Mouse (Mus musculus): ENCODE results near the gene Porcn. TPM values are rescaled to one million over a fixed set of nuclear protein-coding genes. Genes with fewer than 3 reads are reported as not detected.

The Porcn gene
- polyA plus RNA-seq, 1 experiment from 2014 or later, result 20.4 TPM

GRCm38 (mm10) chrX:8211490-8212207, 5.3 kb upstream of the Porcn start:
- DNase-seq (ENCODE audit: low spot score) (no peak), ATAC-seq (ENCODE audit: low FRiP score) (no peak)
- no peak overlapping the region for H3K4me3 ChIP-seq (ENCODE audit: low read depth, low read length)
- no peak overlapping the region for H3K4me2 ChIP-seq (replicated peaks; ENCODE audit: low read depth, low read length)
- no peak overlapping the region for H3K9ac ChIP-seq (ENCODE audit: low read depth, low read length)
- H3K36me3 ChIP-seq (ENCODE audit: control insufficient read depth, insufficient read depth, low read length), result no peaks in the 10 kb centered on the region
- no peak overlapping the region for H3K27ac ChIP-seq (ENCODE audit: low read depth, low read length)
- WGBS, result 84% methylated on average over 7 of the region's 7 CpGs
- H3K4me1 ChIP-seq (replicated peaks; ENCODE audit: control insufficient read depth, insufficient read depth, low read length), result no peaks in the 10 kb centered on the region
- H3K27me3 ChIP-seq (ENCODE audit: control insufficient read depth, insufficient read depth, low read length), result no peaks in the 10 kb centered on the region
- H3K9me3 ChIP-seq (ENCODE audit: control insufficient read depth, low read length), result no peaks in the 10 kb centered on the region

- DNase-seq (ENCODE audit: low spot score) (no peak), ATAC-seq (ENCODE audit: low FRiP score) (no peak)
- Histone ChIP-seq H3K9ac (ENCODE audit: low read depth, low read length) (no peak overlapping the region), H3K36me3 (ENCODE audit: control insufficient read depth, insufficient read depth, low read length) (no peaks in the 10 kb centered on the region), H3K4me1 (replicated peaks; ENCODE audit: control insufficient read depth, insufficient read depth, low read length) (no peaks in the 10 kb centered on the region), H3K4me3 (ENCODE audit: low read depth, low read length) (no peak overlapping the region), H3K27ac (ENCODE audit: low read depth, low read length) (no peak overlapping the region), H3K27me3 (ENCODE audit: control insufficient read depth, insufficient read depth, low read length) (no peaks in the 10 kb centered on the region), H3K9me3 (ENCODE audit: control insufficient read depth, low read length) (no peaks in the 10 kb centered on the region), H3K4me2 (replicated peaks; ENCODE audit: low read depth, low read length) (no peak overlapping the region)
- 74% methylated on average over 2 of the region's 2 CpGs for WGBS
Observed at GRCm38 (mm10) chrX:8209720-8210119, 3.4 kb upstream of the Porcn start.

GRCm38 (mm10) chrX:8207224-8207623, 899 bp upstream of the Porcn start:
- no peaks in the 10 kb centered on the region for H3K4me1 ChIP-seq (replicated peaks; ENCODE audit: control insufficient read depth, insufficient read depth, low read length)
- 27% methylated on average over 4 of the region's 4 CpGs for WGBS
- ATAC-seq (ENCODE audit: low FRiP score), result no peak
- H3K27me3 ChIP-seq (ENCODE audit: control insufficient read depth, insufficient read depth, low read length), result no peaks in the 10 kb centered on the region
- no peak overlapping the region for H3K27ac ChIP-seq (ENCODE audit: low read depth, low read length)
- no peaks in the 10 kb centered on the region for H3K36me3 ChIP-seq (ENCODE audit: control insufficient read depth, insufficient read depth, low read length)
- H3K9ac ChIP-seq (ENCODE audit: low read depth, low read length), result no peak overlapping the region
- no peak overlapping the region for H3K4me2 ChIP-seq (replicated peaks; ENCODE audit: low read depth, low read length)
- no peak for DNase-seq (ENCODE audit: low spot score)
- no peaks in the 10 kb centered on the region for H3K9me3 ChIP-seq (ENCODE audit: control insufficient read depth, low read length)
- H3K4me3 ChIP-seq (ENCODE audit: low read depth, low read length), result no peak overlapping the region

GRCm38 (mm10) chrX:8206694-8207197, 421 bp upstream of the Porcn start:
- Histone ChIP-seq H3K27me3 (ENCODE audit: control insufficient read depth, insufficient read depth, low read length) (no peaks in the 10 kb centered on the region), H3K9me3 (ENCODE audit: control insufficient read depth, low read length) (no peaks in the 10 kb centered on the region), H3K9ac (ENCODE audit: low read depth, low read length) (no peak overlapping the region), H3K27ac (ENCODE audit: low read depth, low read length) (no peak overlapping the region), H3K4me1 (replicated peaks; ENCODE audit: control insufficient read depth, insufficient read depth, low read length) (no peaks in the 10 kb centered on the region), H3K4me3 (ENCODE audit: low read depth, low read length) (peak overlapping the region; percentile 34), H3K36me3 (ENCODE audit: control insufficient read depth, insufficient read depth, low read length) (no peaks in the 10 kb centered on the region), H3K4me2 (replicated peaks; ENCODE audit: low read depth, low read length) (peak overlapping the region; percentile 46)
- DNase-seq (ENCODE audit: low spot score) (no peak), ATAC-seq (ENCODE audit: low FRiP score) (peak; percentile 39)
- 21% methylated on average over 11 of the region's 11 CpGs for WGBS

GRCm38 (mm10) chrX:8205551-8205950, 774 bp downstream of the Porcn start:
- ATAC-seq (ENCODE audit: low FRiP score) (no peak), DNase-seq (ENCODE audit: low spot score) (no peak)
- Histone ChIP-seq H3K27ac (ENCODE audit: low read depth, low read length) (no peak overlapping the region), H3K36me3 (ENCODE audit: control insufficient read depth, insufficient read depth, low read length) (no peaks in the 10 kb centered on the region), H3K9ac (ENCODE audit: low read depth, low read length) (peak overlapping the region; percentile 54; the same call in 1 of the 2 replicates), H3K27me3 (ENCODE audit: control insufficient read depth, insufficient read depth, low read length) (no peaks in the 10 kb centered on the region), H3K4me2 (replicated peaks; ENCODE audit: low read depth, low read length) (peak overlapping the region; percentile 46), H3K4me1 (replicated peaks; ENCODE audit: control insufficient read depth, insufficient read depth, low read length) (no peaks in the 10 kb centered on the region), H3K4me3 (ENCODE audit: low read depth, low read length) (peak overlapping the region; percentile 34), H3K9me3 (ENCODE audit: control insufficient read depth, low read length) (no peaks in the 10 kb centered on the region)
- WGBS, result 35% methylated on average over 7 of the region's 7 CpGs

- ATAC-seq (ENCODE audit: low FRiP score), result no peak
- Histone ChIP-seq H3K4me3 (ENCODE audit: low read depth, low read length) (no peak overlapping the region), H3K4me2 (replicated peaks; ENCODE audit: low read depth, low read length) (peak overlapping the region; percentile 46; the same call in 1 of the 2 replicates)
Observed at GRCm38 (mm10) chrX:8205088-8205487, 1.2 kb downstream of the Porcn start.

GRCm38 (mm10) chrX:8204076-8204475, 2.2 kb downstream of the Porcn start:
- 86% methylated on average over 10 of the region's 10 CpGs for WGBS
- Histone ChIP-seq H3K9me3 (ENCODE audit: control insufficient read depth, low read length) (no peaks in the 10 kb centered on the region), H3K27me3 (ENCODE audit: control insufficient read depth, insufficient read depth, low read length) (no peaks in the 10 kb centered on the region), H3K4me1 (replicated peaks; ENCODE audit: control insufficient read depth, insufficient read depth, low read length) (no peaks in the 10 kb centered on the region), H3K9ac (ENCODE audit: low read depth, low read length) (no peak overlapping the region), H3K36me3 (ENCODE audit: control insufficient read depth, insufficient read depth, low read length) (no peaks in the 10 kb centered on the region), H3K4me3 (ENCODE audit: low read depth, low read length) (no peak overlapping the region), H3K4me2 (replicated peaks; ENCODE audit: low read depth, low read length) (no peak overlapping the region), H3K27ac (ENCODE audit: low read depth, low read length) (no peak overlapping the region)
- DNase-seq (ENCODE audit: low spot score) (no peak), ATAC-seq (ENCODE audit: low FRiP score) (no peak)

More at GRCm38 (mm10) chrX:8205088-8205487, 1.2 kb downstream of the Porcn start:
- no peak overlapping the region for H3K9ac ChIP-seq (ENCODE audit: low read depth, low read length)
- 82% methylated on average over 4 of the region's 4 CpGs for WGBS
- no peaks in the 10 kb centered on the region for H3K36me3 ChIP-seq (ENCODE audit: control insufficient read depth, insufficient read depth, low read length)
- H3K27ac ChIP-seq (ENCODE audit: low read depth, low read length), result no peak overlapping the region
- H3K9me3 ChIP-seq (ENCODE audit: control insufficient read depth, low read length), result no peaks in the 10 kb centered on the region
- no peak for DNase-seq (ENCODE audit: low spot score)
- H3K27me3 ChIP-seq (ENCODE audit: control insufficient read depth, insufficient read depth, low read length), result no peaks in the 10 kb centered on the region
- no peaks in the 10 kb centered on the region for H3K4me1 ChIP-seq (replicated peaks; ENCODE audit: control insufficient read depth, insufficient read depth, low read length)

GRCm38 (mm10) chrX:8203105-8203504, 3.2 kb downstream of the Porcn start:
- Histone ChIP-seq H3K27me3 (ENCODE audit: control insufficient read depth, insufficient read depth, low read length) (no peaks in the 10 kb centered on the region), H3K9ac (ENCODE audit: low read depth, low read length) (no peak overlapping the region), H3K4me2 (replicated peaks; ENCODE audit: low read depth, low read length) (no peak overlapping the region), H3K4me1 (replicated peaks; ENCODE audit: control insufficient read depth, insufficient read depth, low read length) (no peaks in the 10 kb centered on the region), H3K27ac (ENCODE audit: low read depth, low read length) (no peak overlapping the region), H3K36me3 (ENCODE audit: control insufficient read depth, insufficient read depth, low read length) (no peaks in the 10 kb centered on the region), H3K4me3 (ENCODE audit: low read depth, low read length) (no peak overlapping the region), H3K9me3 (ENCODE audit: control insufficient read depth, low read length) (no peaks in the 10 kb centered on the region)
- ATAC-seq (ENCODE audit: low FRiP score), result no peak
- 90% methylated on average over 14 of the region's 14 CpGs for WGBS
- no peak for DNase-seq (ENCODE audit: low spot score)

- WGBS, result 22% methylated on average over 10 of the region's 10 CpGs
- DNase-seq (ENCODE audit: low spot score), result no peak
- Histone ChIP-seq H3K4me3 (ENCODE audit: low read depth, low read length) (peak within 1 kb of the TSS; percentile 48), H3K9ac (ENCODE audit: low read depth, low read length) (peak within 1 kb of the TSS; percentile 55), H3K36me3 (ENCODE audit: control insufficient read depth, insufficient read depth, low read length) (no peaks in the 10 kb centered on the region), H3K27ac (ENCODE audit: low read depth, low read length) (peak within 1 kb of the TSS; percentile 71), H3K4me1 (replicated peaks; ENCODE audit: control insufficient read depth, insufficient read depth, low read length) (no peaks in the 10 kb centered on the region), H3K4me2 (replicated peaks; ENCODE audit: low read depth, low read length) (peak within 1 kb of the TSS; percentile 64), H3K27me3 (ENCODE audit: control insufficient read depth, insufficient read depth, low read length) (no peaks in the 10 kb centered on the region), H3K9me3 (ENCODE audit: control insufficient read depth, low read length) (no peaks in the 10 kb centered on the region)
- peak; percentile 56 for ATAC-seq (ENCODE audit: low FRiP score)
Observed at GRCm38 (mm10) chrX:8193419-8193723, 13.0 kb downstream of the Porcn start, which contains the start of gene Ebp. Gene Ebp (minus strand): TSS chrX:8193512.
